Mouse (Mus musculus) embryonic fibroblast, embryonic 13.5 days (primary cell): ENCODE data around the gene Cd248.

Experiments
- CTCF ChIP-seq: IDR thresholded peaks from 2 replicates; pipeline ENCODE4 v1.5.1; 2011; ENCODE audit warnings: mild to moderate bottlenecking, control low read depth, low read length, moderate library complexity, borderline replicate concordance; ENCODE audit not compliant: insufficient read depth
- POLR2A ChIP-seq: IDR thresholded peaks from 2 replicates; pipeline ENCODE4 v1.6.1; 2011; ENCODE audit warnings: low read depth, mild to moderate bottlenecking, control low read depth, low read length, moderate library complexity

- TF ChIP-seq CTCF (no peak), POLR2A (peak; percentile 59)
These were observed 50.5 kb downstream of the Cd248 start, which contains the start of gene Klc2 for GRCm38 (mm10) chr19:5118384-5118698.
